Mouse (Mus musculus): ENCODE measurements around the gene Arhgap45. TPM values are rescaled to one million over a fixed set of nuclear protein-coding genes. Genes with fewer than 3 reads are reported as not detected.

The Arhgap45 gene
- polyA plus RNA-seq, 1 experiment, result 1.6 TPM

DNA sequence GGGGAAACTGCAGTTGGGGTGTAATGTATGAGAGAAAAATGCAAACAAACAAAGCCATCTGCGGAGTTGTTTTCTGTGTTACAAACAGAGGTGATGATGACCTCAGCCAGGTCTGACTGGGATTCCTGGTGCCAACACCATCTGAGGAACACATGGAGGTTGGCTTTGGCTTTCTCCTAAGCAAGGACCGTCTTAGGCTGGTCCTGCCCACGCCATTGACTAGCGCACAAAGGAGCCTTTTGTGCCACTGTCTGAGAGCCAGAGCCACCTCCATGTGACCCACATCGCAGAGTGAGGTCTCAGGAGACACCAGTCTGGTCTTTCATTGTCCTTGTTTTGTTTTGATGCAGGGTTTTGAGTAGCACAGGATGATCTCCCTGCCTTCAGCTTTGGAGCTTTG is 31.9 kb downstream of the Arhgap45 start:
- Histone ChIP-seq H3K4me3 (ENCODE audit: insufficient read depth, poor library complexity, severe bottlenecking) (no peak overlapping the region), H3K79me3 (ENCODE audit: low read depth) (no peaks in the 10 kb centered on the region)
- TF ChIP-seq MAX (IDR thresholded peaks at IDR 0.05) (no peak), CEBPB (IDR thresholded peaks at IDR 0.05; ENCODE audit: low read depth) (no peak), MYOG (IDR thresholded peaks at IDR 0.05; ENCODE audit: control insufficient read depth, extremely low read depth, insufficient read length) (no peak), CTCF (IDR thresholded peaks at IDR 0.05; ENCODE audit: control insufficient read depth, insufficient read depth, insufficient read length) (no peak), FOSL1 (IDR thresholded peaks at IDR 0.05; ENCODE audit: insufficient read depth, low read length, poor library complexity, severe bottlenecking) (no peak), USF1 (IDR thresholded peaks at IDR 0.05; ENCODE audit: low read depth) (no peak), MYOD1 (IDR thresholded peaks at IDR 0.05; ENCODE audit: control insufficient read depth, insufficient read length, low read depth) (no peak)

GRCm38 (mm10) chr10:80048834-80049233 is 32.4 kb downstream of the Arhgap45 start:
- H3K4me3 ChIP-seq (ENCODE audit: insufficient read depth, poor library complexity, severe bottlenecking), result no peak overlapping the region
- H3K79me3 ChIP-seq (ENCODE audit: low read depth), result peaks cover 2% of the 10 kb centered on the region
- no peaks in the 10 kb centered on the region for H3K27me3 ChIP-seq (ENCODE audit: control insufficient read depth, insufficient read depth, insufficient read length)
- TF ChIP-seq MYOG (IDR thresholded peaks at IDR 0.05; ENCODE audit: control insufficient read depth, extremely low read depth, insufficient read length), result no peak
- no peak for TF ChIP-seq CTCF (IDR thresholded peaks at IDR 0.05; ENCODE audit: control insufficient read depth, insufficient read depth, insufficient read length)
- no peak for TF ChIP-seq CEBPB (IDR thresholded peaks at IDR 0.05; ENCODE audit: low read depth)
- TF ChIP-seq MAX (IDR thresholded peaks at IDR 0.05), result no peak
- no peak for TF ChIP-seq FOSL1 (IDR thresholded peaks at IDR 0.05; ENCODE audit: insufficient read depth, low read length, poor library complexity, severe bottlenecking)
- TF ChIP-seq MYOD1 (IDR thresholded peaks at IDR 0.05; ENCODE audit: control insufficient read depth, insufficient read length, low read depth), result no peak
- TF ChIP-seq USF1 (IDR thresholded peaks at IDR 0.05; ENCODE audit: low read depth), result no peak
- peaks cover 4% of the 10 kb centered on the region for H3K79me2 ChIP-seq (ENCODE audit: control insufficient read depth, insufficient read depth)
- H3ac ChIP-seq (ENCODE audit: control insufficient read depth, insufficient read length, low read depth), result no peak overlapping the region
- H3K36me3 ChIP-seq (ENCODE audit: control insufficient read depth, insufficient read depth), result no peaks in the 10 kb centered on the region

More for the DNA sequence above, 31.9 kb downstream of the Arhgap45 start:
- Histone ChIP-seq H3K27me3 (ENCODE audit: control insufficient read depth, insufficient read depth, insufficient read length) (no peaks in the 10 kb centered on the region), H3ac (ENCODE audit: control insufficient read depth, insufficient read length, low read depth) (no peak overlapping the region), H3K79me2 (ENCODE audit: control insufficient read depth, insufficient read depth) (no peaks in the 10 kb centered on the region), H3K36me3 (ENCODE audit: control insufficient read depth, insufficient read depth) (no peaks in the 10 kb centered on the region)

DNA sequence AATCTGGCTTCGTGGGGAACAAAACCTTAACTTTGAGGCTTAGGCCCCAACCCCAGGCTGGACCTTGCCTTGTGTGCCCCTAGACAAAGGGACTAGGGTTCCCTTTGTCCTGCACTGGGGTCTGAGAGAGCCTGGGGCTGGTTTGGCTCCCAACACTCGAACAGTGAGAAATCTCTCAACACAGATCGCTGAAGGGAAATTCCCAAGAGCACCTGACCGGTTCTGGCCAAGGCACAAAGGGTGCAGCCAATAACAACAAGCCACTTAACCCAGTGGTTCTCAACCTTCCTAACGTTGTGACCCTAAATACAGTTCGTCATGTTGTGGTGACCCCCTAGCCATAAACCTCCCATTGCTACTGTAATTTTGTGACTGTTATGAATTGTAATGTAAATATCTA is 33.8 kb downstream of the Arhgap45 start:
- H3K4me3 ChIP-seq (ENCODE audit: insufficient read depth, poor library complexity, severe bottlenecking), result no peak overlapping the region
- H3K36me3 ChIP-seq (ENCODE audit: control insufficient read depth, insufficient read depth), result no peaks in the 10 kb centered on the region
- TF ChIP-seq MAX (IDR thresholded peaks at IDR 0.05) (no peak), USF1 (IDR thresholded peaks at IDR 0.05; ENCODE audit: low read depth) (no peak), CTCF (IDR thresholded peaks at IDR 0.05; ENCODE audit: control insufficient read depth, insufficient read depth, insufficient read length) (no peak), MYOG (IDR thresholded peaks at IDR 0.05; ENCODE audit: control insufficient read depth, extremely low read depth, insufficient read length) (no peak), FOSL1 (IDR thresholded peaks at IDR 0.05; ENCODE audit: insufficient read depth, low read length, poor library complexity, severe bottlenecking) (no peak), CEBPB (IDR thresholded peaks at IDR 0.05; ENCODE audit: low read depth) (no peak), MYOD1 (IDR thresholded peaks at IDR 0.05; ENCODE audit: control insufficient read depth, insufficient read length, low read depth) (no peak)
- no peaks in the 10 kb centered on the region for H3K27me3 ChIP-seq (ENCODE audit: control insufficient read depth, insufficient read depth, insufficient read length)
- H3K79me3 ChIP-seq (ENCODE audit: low read depth), result peaks cover 15% of the 10 kb centered on the region
- no peak overlapping the region for H3ac ChIP-seq (ENCODE audit: control insufficient read depth, insufficient read length, low read depth)
- peaks cover 18% of the 10 kb centered on the region for H3K79me2 ChIP-seq (ENCODE audit: control insufficient read depth, insufficient read depth)

DNA sequence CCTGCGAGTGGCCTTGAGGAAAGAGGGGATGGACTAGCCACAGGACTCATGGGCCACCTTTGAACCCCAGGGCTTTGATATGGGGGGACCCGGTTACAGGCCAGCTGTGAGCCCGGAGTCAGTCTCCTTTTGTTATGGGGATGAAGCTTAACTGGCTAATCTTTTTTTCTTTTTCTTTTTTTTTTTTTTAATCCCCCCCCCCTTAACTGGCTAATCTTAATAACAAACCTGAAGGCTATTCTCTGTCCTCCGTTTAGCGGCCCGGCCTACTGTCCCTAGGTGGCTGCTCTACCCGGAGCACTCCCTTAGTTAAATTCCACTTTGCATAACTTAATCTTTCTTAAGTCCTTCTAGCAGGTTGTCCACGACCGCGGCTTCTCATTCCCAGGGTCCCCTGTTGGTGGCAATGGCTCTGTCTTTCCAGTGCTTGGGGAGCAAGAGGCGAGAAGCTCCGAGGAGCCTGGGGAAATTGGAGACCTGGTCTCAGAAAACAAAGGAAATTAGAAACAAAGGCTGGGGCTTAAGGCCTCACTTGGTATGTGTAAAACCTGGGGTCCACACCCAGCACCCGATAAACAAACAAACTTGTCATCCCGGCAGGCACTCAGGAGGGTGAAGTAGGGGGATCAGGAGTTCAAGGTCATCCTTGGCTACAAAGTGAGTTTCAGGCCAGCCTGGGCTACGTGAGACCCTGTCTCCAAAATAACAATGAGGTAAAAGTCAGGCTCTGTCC is 34.6 kb downstream of the Arhgap45 start:
- no peaks in the 10 kb centered on the region for H3K27me3 ChIP-seq (ENCODE audit: control insufficient read depth, insufficient read depth, insufficient read length)
- H3K36me3 ChIP-seq (ENCODE audit: control insufficient read depth, insufficient read depth), result peaks cover 4% of the 10 kb centered on the region
- H3K4me3 ChIP-seq (ENCODE audit: insufficient read depth, poor library complexity, severe bottlenecking), result no peak overlapping the region
- H3K79me3 ChIP-seq (ENCODE audit: low read depth), result peaks cover 21% of the 10 kb centered on the region
- TF ChIP-seq USF1 (IDR thresholded peaks at IDR 0.05; ENCODE audit: low read depth) (no peak), MAX (IDR thresholded peaks at IDR 0.05) (no peak), CTCF (IDR thresholded peaks at IDR 0.05; ENCODE audit: control insufficient read depth, insufficient read depth, insufficient read length) (no peak), MYOG (IDR thresholded peaks at IDR 0.05; ENCODE audit: control insufficient read depth, extremely low read depth, insufficient read length) (no peak), MYOD1 (IDR thresholded peaks at IDR 0.05; ENCODE audit: control insufficient read depth, insufficient read length, low read depth) (no peak), CEBPB (IDR thresholded peaks at IDR 0.05; ENCODE audit: low read depth) (no peak)
- H3ac ChIP-seq (ENCODE audit: control insufficient read depth, insufficient read length, low read depth), result no peak overlapping the region
- H3K79me2 ChIP-seq (ENCODE audit: control insufficient read depth, insufficient read depth), result peaks cover 26% of the 10 kb centered on the region

DNA sequence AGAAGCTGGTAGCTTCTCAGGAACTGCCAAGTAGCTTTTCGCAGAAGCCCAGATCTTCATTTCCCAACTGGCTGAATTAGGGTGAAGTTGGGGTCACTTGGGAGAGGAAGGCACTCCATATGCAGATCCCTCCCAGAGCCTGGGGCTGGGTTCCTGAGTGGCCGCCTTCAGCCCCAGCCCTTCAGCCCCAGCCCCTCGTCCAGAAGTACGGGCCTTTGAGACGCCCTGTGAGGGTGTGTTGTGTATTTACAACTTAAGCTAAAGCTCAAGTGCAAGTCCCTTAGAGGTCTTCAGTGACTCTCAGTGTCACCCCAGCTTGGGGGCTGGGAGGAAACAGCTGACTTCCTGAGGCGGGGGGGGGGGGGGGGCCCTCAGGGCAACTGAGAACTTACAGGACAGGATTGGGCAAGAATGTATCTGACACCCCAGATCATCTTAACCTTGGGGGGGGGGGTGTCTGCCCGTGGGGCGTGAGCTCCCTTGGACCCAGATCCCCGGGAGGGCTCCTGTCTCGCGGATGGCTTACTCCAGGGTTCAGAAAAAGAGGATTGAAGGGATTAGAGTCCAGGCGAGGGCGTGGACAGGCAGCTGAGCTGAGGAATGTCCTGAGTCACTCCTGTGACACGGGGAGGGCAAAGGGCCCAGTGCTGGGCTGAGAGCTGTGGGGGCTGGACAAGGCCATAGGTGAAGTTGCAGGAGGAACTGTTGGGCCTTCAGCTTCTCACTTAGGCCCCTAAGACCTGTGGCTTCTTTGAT is 35.3 kb downstream of the Arhgap45 start:
- no peaks in the 10 kb centered on the region for H3K27me3 ChIP-seq (ENCODE audit: control insufficient read depth, insufficient read depth, insufficient read length)
- H3K4me3 ChIP-seq (ENCODE audit: insufficient read depth, poor library complexity, severe bottlenecking), result no peak overlapping the region
- no peak for TF ChIP-seq MYOG (IDR thresholded peaks at IDR 0.05; ENCODE audit: control insufficient read depth, extremely low read depth, insufficient read length)
- TF ChIP-seq CTCF (IDR thresholded peaks at IDR 0.05; ENCODE audit: control insufficient read depth, insufficient read depth, insufficient read length), result no peak
- TF ChIP-seq MYOD1 (IDR thresholded peaks at IDR 0.05; ENCODE audit: control insufficient read depth, insufficient read length, low read depth), result no peak
- no peak overlapping the region for H3ac ChIP-seq (ENCODE audit: control insufficient read depth, insufficient read length, low read depth)
- peaks cover 26% of the 10 kb centered on the region for H3K79me2 ChIP-seq (ENCODE audit: control insufficient read depth, insufficient read depth)
- peaks cover 26% of the 10 kb centered on the region for H3K79me3 ChIP-seq (ENCODE audit: low read depth)
- H3K36me3 ChIP-seq (ENCODE audit: control insufficient read depth, insufficient read depth), result peaks cover 10% of the 10 kb centered on the region

Measured in C2C12 (cell line).